Comparison of ENCODE assay signal across 12 mouse cellular contexts in the genomic region with DNA sequence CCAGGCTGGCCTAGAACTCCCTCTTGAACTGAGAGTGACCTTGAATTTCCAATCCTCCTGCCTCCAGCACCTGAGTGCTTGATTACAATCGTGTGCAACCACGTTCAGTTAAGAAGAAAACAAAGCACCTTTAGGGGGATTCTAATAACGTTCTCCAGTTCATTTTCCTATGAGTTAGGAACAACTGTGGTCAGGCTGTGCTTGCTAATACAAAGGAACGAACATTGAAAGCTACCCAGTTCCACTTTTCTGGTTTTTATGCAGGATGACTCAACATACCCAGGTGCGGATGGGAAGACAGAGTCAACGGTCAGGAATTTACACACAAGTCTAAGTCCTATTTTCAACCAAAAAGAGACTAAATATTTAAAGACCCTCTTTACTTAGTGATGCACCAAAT. TPM values are rescaled to one million over a fixed set of nuclear protein-coding genes. Genes with fewer than 3 reads are reported as not detected.
DNase-seq lines count a peak whose midpoint lies in the region; ATAC-seq lines count a peak whose summit lies in the region.
"Had no signal": no experiment of that assay in that cellular context is flagged by ENCODE, and none has a peak within 500 bp of the region (broad histone marks: within the 10 kb centered on the region; RNA-seq: fewer than 3 reads in every experiment).

No protein-coding gene starts in this region.

- H3K4me1 ChIP-seq in liver, embryonic 11.5 days (replicated peaks; ENCODE audit: control insufficient read depth, insufficient read depth, low read length) = peaks cover 3% of the 10 kb centered on the region
- peaks cover 3% of the 10 kb centered on the region; the same call in 1 of the 2 replicates for H3K4me1 ChIP-seq in forebrain, embryonic 14.5 days (ENCODE audit: control insufficient read depth, insufficient read depth, low read length)
- 0 out of 2 replicates have a peak, but pooled peaks cover 2% of the 10 kb centered on the region for H3K4me1 ChIP-seq in intestine, embryonic 16.5 days (ENCODE audit: control insufficient read depth, insufficient read depth, low read length)
- peaks cover 4% of the 10 kb centered on the region; the same call in 1 of the 2 replicates for H3K4me1 ChIP-seq in neural tube, embryonic 12.5 days

- no peak for ATAC-seq in liver, embryonic 11.5 days (replicated peaks; ENCODE audit: low FRiP score)
- no peak for ATAC-seq in forebrain, embryonic 14.5 days
- no peak for ATAC-seq in intestine, embryonic 16.5 days
- no peak for ATAC-seq in neural tube, embryonic 12.5 days (ENCODE audit: low FRiP score, low read depth)
- ATAC-seq in activated CD4-positive, CD25-positive, alpha-beta regulatory T cell, adult 4 months = no peak

- no peak for DNase-seq in liver, embryonic 11.5 days (ENCODE audit: low spot score)
- no peak for DNase-seq in liver
- no peak for DNase-seq in forebrain, embryonic 14.5 days (ENCODE audit: low spot score)
- no peak for DNase-seq in gastrocnemius, adult 8-10 months (ENCODE audit: low spot score in 2 of 2)
- DNase-seq: cerebellum, adult 11-12 months; kidney, postnatal 14 days; right cerebral cortex, postnatal 25 days had no signal

- H3K9me3 ChIP-seq in liver, embryonic 11.5 days (ENCODE audit: control insufficient read depth, low read length) = no peaks in the 10 kb centered on the region
- H3K9me3 ChIP-seq in forebrain, embryonic 14.5 days (replicated peaks; ENCODE audit: control insufficient read depth, low read length) = no peaks in the 10 kb centered on the region
- no peaks in the 10 kb centered on the region for H3K9me3 ChIP-seq in intestine, embryonic 16.5 days (ENCODE audit: control insufficient read depth, low read length)
- no peaks in the 10 kb centered on the region for H3K9me3 ChIP-seq in neural tube, embryonic 12.5 days
- H3K9me3 ChIP-seq: G1E had no signal

- no peaks in the 10 kb centered on the region for H3K27me3 ChIP-seq in liver, embryonic 11.5 days (replicated peaks; ENCODE audit: control insufficient read depth, insufficient read depth, low read length)
- no peaks in the 10 kb centered on the region for H3K27me3 ChIP-seq in forebrain, embryonic 14.5 days (replicated peaks; ENCODE audit: control insufficient read depth, insufficient read depth, low read length)
- H3K27me3 ChIP-seq in intestine, embryonic 16.5 days (replicated peaks; ENCODE audit: control insufficient read depth, insufficient read depth, low read length) = no peaks in the 10 kb centered on the region
- H3K27me3 ChIP-seq in neural tube, embryonic 12.5 days (replicated peaks) = no peaks in the 10 kb centered on the region

- no peak overlapping the region for H3K9ac ChIP-seq in liver, embryonic 11.5 days (ENCODE audit: low read depth, low read length)
- no peak overlapping the region; the same call in 1 of the 2 replicates for H3K9ac ChIP-seq in forebrain, embryonic 14.5 days (ENCODE audit: low read length)
- no peak overlapping the region for H3K9ac ChIP-seq in intestine, embryonic 16.5 days (ENCODE audit: low read depth, low read length)
- no peak overlapping the region for H3K9ac ChIP-seq in neural tube, embryonic 12.5 days

- peak overlapping the region; percentile 95; the same call in 1 of the 2 replicates for H3K4me2 ChIP-seq in liver, embryonic 11.5 days
- H3K4me2 ChIP-seq in forebrain, embryonic 14.5 days (ENCODE audit: low read length) = peak overlapping the region; percentile 63
- peak overlapping the region; percentile 84; the same call in 1 of the 2 replicates for H3K4me2 ChIP-seq in intestine, embryonic 16.5 days (ENCODE audit: low read depth, low read length)
- peak overlapping the region; percentile 73 for H3K4me2 ChIP-seq in neural tube, embryonic 12.5 days (replicated peaks)

- H3K36me3 ChIP-seq in liver, embryonic 11.5 days (ENCODE audit: control insufficient read depth, insufficient read depth, low read length) = no peaks in the 10 kb centered on the region
- H3K36me3 ChIP-seq in forebrain, embryonic 14.5 days (ENCODE audit: control insufficient read depth, insufficient read depth, low read length) = peaks cover 21% of the 10 kb centered on the region
- H3K36me3 ChIP-seq in intestine, embryonic 16.5 days (ENCODE audit: control insufficient read depth, insufficient read depth, low read length) = no peaks in the 10 kb centered on the region; the same call in 1 of the 2 replicates
- H3K36me3 ChIP-seq in neural tube, embryonic 12.5 days = peaks cover 21% of the 10 kb centered on the region
- H3K36me3 ChIP-seq: G1E had no signal

- H3K27ac ChIP-seq in liver, embryonic 11.5 days (ENCODE audit: low read depth, low read length) = no peak overlapping the region
- H3K27ac ChIP-seq in forebrain, embryonic 14.5 days (ENCODE audit: low read depth, low read length) = no peak overlapping the region
- H3K27ac ChIP-seq in intestine, embryonic 16.5 days (ENCODE audit: low read length) = no peak overlapping the region
- H3K27ac ChIP-seq in neural tube, embryonic 12.5 days = no peak overlapping the region
- H3K27ac ChIP-seq: liver, embryonic 14.5 days had no signal

- no peak overlapping the region for H3K4me3 ChIP-seq in liver, embryonic 11.5 days (ENCODE audit: low read depth, low read length)
- no peak overlapping the region; the same call in 1 of the 2 replicates for H3K4me3 ChIP-seq in forebrain, embryonic 14.5 days (ENCODE audit: low read depth, low read length)
- H3K4me3 ChIP-seq in intestine, embryonic 16.5 days (ENCODE audit: low read length) = no peak overlapping the region
- no peak overlapping the region for H3K4me3 ChIP-seq in neural tube, embryonic 12.5 days

- 74% methylated on average over 6 of the region's 6 CpGs for WGBS in liver, embryonic 11.5 days
- WGBS in forebrain, embryonic 14.5 days = 80% methylated on average over 6 of the region's 6 CpGs
- 80% methylated on average over 6 of the region's 6 CpGs for WGBS in intestine, embryonic 16.5 days
- 87% methylated on average over 6 of the region's 6 CpGs for WGBS in neural tube, embryonic 12.5 days

RNA-seq across cellular contexts. Expression of gene 4921536K21Rik, which starts 0.9 kb away (rescaled TPM):
- polyA plus RNA-seq in liver, embryonic 11.5 days (2014; fragmentation: Nextera tagmentation; extraction: Ambion mirVana) = not detected in 2 replicates
- polyA plus RNA-seq in forebrain, embryonic 14.5 days (2014; fragmentation: Nextera tagmentation; extraction: Ambion mirVana) = 0.16 and 0.36 TPM in 2 replicates
- polyA plus RNA-seq in intestine, embryonic 16.5 days (2015; fragmentation: Nextera tagmentation; extraction: Ambion mirVana) = 0.37 and 0.39 TPM in 2 replicates
- 0.47 and 0.59 TPM in 2 replicates for polyA plus RNA-seq in neural tube, embryonic 12.5 days (2016; fragmentation: Nextera tagmentation; extraction: Ambion mirVana)
- under 1 TPM; 0.11 to 0.36 (median 0.15) TPM for total RNA-seq in gastrocnemius, adult 8-10 months (2022)
- polyA plus RNA-seq in activated CD4-positive, CD25-positive, alpha-beta regulatory T cell, adult 4 months (2017; shearing (Covaris generic)) = not detected
- polyA plus RNA-seq: G1E had no signal

RNA-seq across cellular contexts. Expression of gene Dusp18, which starts 1.1 kb away (rescaled TPM):
- polyA plus RNA-seq in liver, embryonic 11.5 days (2014; fragmentation: Nextera tagmentation; extraction: Ambion mirVana) = 2.0 and 2.5 TPM in 2 replicates
- polyA plus RNA-seq in forebrain, embryonic 14.5 days (2014; fragmentation: Nextera tagmentation; extraction: Ambion mirVana) = 29.3 and 35.8 TPM in 2 replicates
- 5.2 and 5.6 TPM in 2 replicates for polyA plus RNA-seq in intestine, embryonic 16.5 days (2015; fragmentation: Nextera tagmentation; extraction: Ambion mirVana)
- 22.2 and 23.5 TPM in 2 replicates for polyA plus RNA-seq in neural tube, embryonic 12.5 days (2016; fragmentation: Nextera tagmentation; extraction: Ambion mirVana)
- 10 to 100 TPM in 3 of 4 experiments, 1 to 10 TPM in 1; 7.3 to 18.4 (median 14.0) TPM for total RNA-seq in gastrocnemius, adult 8-10 months (2022)
- under 1 TPM; 0.10 to 0.20 TPM for polyA plus RNA-seq in activated CD4-positive, CD25-positive, alpha-beta regulatory T cell, adult 4 months (2017; shearing (Covaris generic))
- polyA plus RNA-seq: G1E had no signal

RNA-seq across cellular contexts. Expression of gene Slc35e4, which starts 20.5 kb away (rescaled TPM):
- 0.97 and 1.4 TPM in 2 replicates for polyA plus RNA-seq in liver, embryonic 11.5 days (2014; fragmentation: Nextera tagmentation; extraction: Ambion mirVana)
- 8.0 and 10.6 TPM in 2 replicates for polyA plus RNA-seq in forebrain, embryonic 14.5 days (2014; fragmentation: Nextera tagmentation; extraction: Ambion mirVana)
- 2.9 and 3.1 TPM in 2 replicates for polyA plus RNA-seq in intestine, embryonic 16.5 days (2015; fragmentation: Nextera tagmentation; extraction: Ambion mirVana)
- polyA plus RNA-seq in neural tube, embryonic 12.5 days (2016; fragmentation: Nextera tagmentation; extraction: Ambion mirVana) = 9.1 and 9.6 TPM in 2 replicates
- 10 to 100 TPM; 19.5 to 24.6 (median 21.4) TPM for total RNA-seq in gastrocnemius, adult 8-10 months (2022)
- polyA plus RNA-seq in activated CD4-positive, CD25-positive, alpha-beta regulatory T cell, adult 4 months (2017; shearing (Covaris generic)) = 1 to 10 TPM; 1.1 to 1.2 TPM
- polyA plus RNA-seq: G1E had no signal

RNA-seq across cellular contexts. Expression of gene Osbp2, which starts 30.3 kb away (rescaled TPM):
- 0.32 and 0.38 TPM in 2 replicates for polyA plus RNA-seq in liver, embryonic 11.5 days (2014; fragmentation: Nextera tagmentation; extraction: Ambion mirVana)
- 7.4 and 11.1 TPM in 2 replicates for polyA plus RNA-seq in forebrain, embryonic 14.5 days (2014; fragmentation: Nextera tagmentation; extraction: Ambion mirVana)
- polyA plus RNA-seq in intestine, embryonic 16.5 days (2015; fragmentation: Nextera tagmentation; extraction: Ambion mirVana) = 0.28 and 0.45 TPM in 2 replicates
- 5.5 and 7.6 TPM in 2 replicates for polyA plus RNA-seq in neural tube, embryonic 12.5 days (2016; fragmentation: Nextera tagmentation; extraction: Ambion mirVana)
- total RNA-seq in gastrocnemius, adult 8-10 months (2022) = 1 to 10 TPM in 2 of 4 experiments, under 1 TPM in 2; 0.75 to 1.6 (median 1.0) TPM
- polyA plus RNA-seq in activated CD4-positive, CD25-positive, alpha-beta regulatory T cell, adult 4 months (2017; shearing (Covaris generic)) = not detected
- polyA plus RNA-seq: G1E had no signal

RNA-seq across cellular contexts. Expression of gene Tcn2, which starts 38.0 kb away (rescaled TPM):
- polyA plus RNA-seq in liver, embryonic 11.5 days (2014; fragmentation: Nextera tagmentation; extraction: Ambion mirVana) = 21.1 and 22.7 TPM in 2 replicates
- 19.7 TPM in 2 replicates for polyA plus RNA-seq in forebrain, embryonic 14.5 days (2014; fragmentation: Nextera tagmentation; extraction: Ambion mirVana)
- 95.3 and 122 TPM in 2 replicates for polyA plus RNA-seq in intestine, embryonic 16.5 days (2015; fragmentation: Nextera tagmentation; extraction: Ambion mirVana)
- 26.3 and 28.3 TPM in 2 replicates for polyA plus RNA-seq in neural tube, embryonic 12.5 days (2016; fragmentation: Nextera tagmentation; extraction: Ambion mirVana)
- total RNA-seq in gastrocnemius, adult 8-10 months (2022) = 10 to 100 TPM; 11.6 to 17.3 (median 13.2) TPM
- 10 to 100 TPM; 20.4 to 23.1 TPM for polyA plus RNA-seq in activated CD4-positive, CD25-positive, alpha-beta regulatory T cell, adult 4 months (2017; shearing (Covaris generic))
